Comparison of ENCODE assay signal across 18 mouse cellular contexts in the genomic region with DNA sequence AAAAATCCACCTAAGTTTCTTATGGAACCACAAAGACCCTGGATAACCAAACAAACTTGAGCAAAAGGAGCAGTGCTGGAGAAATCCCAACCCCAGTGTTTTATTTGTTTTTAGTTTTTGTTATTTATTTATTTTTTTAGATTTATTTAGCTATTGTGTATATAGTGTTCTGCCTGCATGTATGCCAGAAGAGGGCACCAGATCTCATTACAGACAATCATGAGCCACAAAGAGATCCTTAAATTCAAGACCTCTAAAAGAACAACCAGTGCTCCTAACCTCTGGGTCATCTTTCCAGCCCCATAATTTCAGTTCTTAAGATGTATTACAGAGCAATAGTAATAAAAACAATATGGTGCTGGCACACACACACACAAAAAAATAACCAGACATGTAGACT. TPM values are rescaled to one million over a fixed set of nuclear protein-coding genes. Genes with fewer than 3 reads are reported as not detected.
DNase-seq lines count a peak whose midpoint lies in the region; ATAC-seq and TF ChIP-seq lines count a peak whose summit lies in the region.
"Had no signal": no experiment of that assay in that cellular context is flagged by ENCODE, and none has a peak within 500 bp of the region (broad histone marks: within the 10 kb centered on the region; RNA-seq: fewer than 3 reads in every experiment).

No protein-coding gene starts in this region.

- peak; percentile 14 for DNase-seq in hindbrain, embryonic 14.5 days (ENCODE audit: low spot score)
- DNase-seq in hindbrain, embryonic 11.5 days (ENCODE audit: low spot score): no peak
- no peak for DNase-seq in lung, postnatal 0 days (ENCODE audit: low spot score)
- DNase-seq in lung, postnatal 25 days (ENCODE audit: low spot score): no peak
- DNase-seq in NIH3T3 (ENCODE audit: low read depth): peak; percentile 51
- DNase-seq in splenic B cell, adult 2 months (ENCODE audit: low read depth, low spot score): peak; percentile 12
- no peak for DNase-seq in spleen, postnatal 36 days (ENCODE audit: low spot score in 2 of 2)
- DNase-seq: cerebellum, adult 8-10 months; heart, postnatal 36 days; kidney, postnatal 10 days; right cerebral cortex, adult 18-20 months had no signal

- H3K4me3 ChIP-seq in hindbrain, embryonic 14.5 days (replicated peaks; ENCODE audit: low read length): no peak overlapping the region
- no peak overlapping the region for H3K4me3 ChIP-seq in hindbrain, embryonic 11.5 days (ENCODE audit: low read depth, low read length)
- no peak overlapping the region for H3K4me3 ChIP-seq in lung, postnatal 0 days (ENCODE audit: low read depth, low read length)
- H3K4me3 ChIP-seq: heart, embryonic 10.5 days; neural tube, embryonic 15.5 days had no signal

- no peaks in the 10 kb centered on the region for H3K4me1 ChIP-seq in hindbrain, embryonic 14.5 days (replicated peaks; ENCODE audit: control insufficient read depth, insufficient read depth, low read length)
- H3K4me1 ChIP-seq in hindbrain, embryonic 11.5 days (replicated peaks; ENCODE audit: control insufficient read depth, insufficient read depth, low read length): no peaks in the 10 kb centered on the region
- no peaks in the 10 kb centered on the region for H3K4me1 ChIP-seq in lung, postnatal 0 days (ENCODE audit: insufficient read depth, low read depth, low read length)
- H3K4me1 ChIP-seq: heart, embryonic 10.5 days; neural tube, embryonic 15.5 days had no signal

- no peaks in the 10 kb centered on the region for H3K9me3 ChIP-seq in hindbrain, embryonic 14.5 days (ENCODE audit: control insufficient read depth, low read length)
- H3K9me3 ChIP-seq in hindbrain, embryonic 11.5 days (ENCODE audit: control insufficient read depth, low read length): no peaks in the 10 kb centered on the region
- H3K9me3 ChIP-seq in lung, postnatal 0 days (ENCODE audit: low read length): no peaks in the 10 kb centered on the region
- H3K9me3 ChIP-seq: heart, embryonic 10.5 days; neural tube, embryonic 15.5 days had no signal

- no peak overlapping the region for H3K9ac ChIP-seq in hindbrain, embryonic 14.5 days
- H3K9ac ChIP-seq in hindbrain, embryonic 11.5 days (ENCODE audit: low read depth, low read length): no peak overlapping the region
- no peak overlapping the region for H3K9ac ChIP-seq in lung, postnatal 0 days (replicated peaks; ENCODE audit: low read depth)
- H3K9ac ChIP-seq: neural tube, embryonic 15.5 days had no signal

- no peaks in the 10 kb centered on the region for H3K27me3 ChIP-seq in hindbrain, embryonic 14.5 days (ENCODE audit: control insufficient read depth, insufficient read depth, low read length)
- no peaks in the 10 kb centered on the region for H3K27me3 ChIP-seq in hindbrain, embryonic 11.5 days (ENCODE audit: control insufficient read depth, insufficient read depth, low read length)
- H3K27me3 ChIP-seq in lung, postnatal 0 days (replicated peaks; ENCODE audit: insufficient read depth, low read length): no peaks in the 10 kb centered on the region
- H3K27me3 ChIP-seq in splenic B cell, adult 2 months (ENCODE audit: control insufficient read depth, insufficient read depth, low read length, poor library complexity, severe bottlenecking): no peaks in the 10 kb centered on the region
- H3K27me3 ChIP-seq: neural tube, embryonic 15.5 days had no signal

- H3K27ac ChIP-seq in hindbrain, embryonic 14.5 days: no peak overlapping the region
- no peak overlapping the region for H3K27ac ChIP-seq in hindbrain, embryonic 11.5 days (ENCODE audit: low read depth, low read length)
- H3K27ac ChIP-seq in lung, postnatal 0 days (ENCODE audit: low read length): no peak overlapping the region
- H3K27ac ChIP-seq: heart, embryonic 10.5 days; neural tube, embryonic 15.5 days had no signal

- TF ChIP-seq CTCF in lung, postnatal 0 days (IDR thresholded peaks at IDR 0.05): peak; percentile 25; the same call in 1 of the 2 replicates

- no peak for ATAC-seq in hindbrain, embryonic 14.5 days (ENCODE audit: low FRiP score)
- ATAC-seq in hindbrain, embryonic 11.5 days (ENCODE audit: low FRiP score): no peak
- no peak for ATAC-seq in lung, postnatal 0 days
- ATAC-seq: forebrain, embryonic 16.5 days had no signal

- no peak overlapping the region for H3K4me2 ChIP-seq in hindbrain, embryonic 14.5 days (replicated peaks)
- H3K4me2 ChIP-seq in hindbrain, embryonic 11.5 days (replicated peaks; ENCODE audit: low read depth, low read length): no peak overlapping the region
- H3K4me2 ChIP-seq in lung, postnatal 0 days (replicated peaks; ENCODE audit: low read depth, low read length): no peak overlapping the region
- H3K4me2 ChIP-seq: neural tube, embryonic 15.5 days had no signal

- TF ChIP-seq EP300 in lung, postnatal 0 days (IDR thresholded peaks at IDR 0.05): no peak

- no peaks in the 10 kb centered on the region for H3K36me3 ChIP-seq in hindbrain, embryonic 14.5 days (replicated peaks; ENCODE audit: control insufficient read depth, insufficient read depth)
- no peaks in the 10 kb centered on the region for H3K36me3 ChIP-seq in hindbrain, embryonic 11.5 days (ENCODE audit: control insufficient read depth, insufficient read depth, low read length)
- H3K36me3 ChIP-seq in lung, postnatal 0 days (ENCODE audit: insufficient read depth, low read length): no peaks in the 10 kb centered on the region
- H3K36me3 ChIP-seq in splenic B cell, adult 2 months (ENCODE audit: control insufficient read depth, insufficient read depth, low read length, poor library complexity, severe bottlenecking): no peaks in the 10 kb centered on the region
- H3K36me3 ChIP-seq: heart, embryonic 10.5 days; neural tube, embryonic 15.5 days had no signal

RNA-seq across cellular contexts. Expression of a gene that starts 26.5 kb away (rescaled TPM):
- not detected in 2 replicates for polyA plus RNA-seq in hindbrain, embryonic 14.5 days (2014; fragmentation: Nextera tagmentation; extraction: Ambion mirVana)
- not detected in 2 replicates for polyA plus RNA-seq in hindbrain, embryonic 11.5 days (2014; fragmentation: Nextera tagmentation; extraction: Ambion mirVana)
- polyA plus RNA-seq in lung, postnatal 0 days (2015; fragmentation: Nextera tagmentation; extraction: Ambion mirVana): not detected in 2 replicates
- polyA plus RNA-seq: forebrain, embryonic 16.5 days; heart, embryonic 10.5 days; intestine, embryonic 14.5 days; liver, adult 2 months; lung, embryonic 16.5 days; neural tube, embryonic 15.5 days; testis, adult 2 months had no signal

RNA-seq across cellular contexts. Expression of a gene that starts 54.5 kb away (rescaled TPM):
- not detected in 2 replicates for polyA plus RNA-seq in hindbrain, embryonic 14.5 days (2014; fragmentation: Nextera tagmentation; extraction: Ambion mirVana)
- polyA plus RNA-seq in hindbrain, embryonic 11.5 days (2014; fragmentation: Nextera tagmentation; extraction: Ambion mirVana): not detected in 2 replicates
- polyA plus RNA-seq in lung, postnatal 0 days (2015; fragmentation: Nextera tagmentation; extraction: Ambion mirVana): not detected in 2 replicates
- polyA plus RNA-seq: forebrain, embryonic 16.5 days; heart, embryonic 10.5 days; intestine, embryonic 14.5 days; liver, adult 2 months; lung, embryonic 16.5 days; neural tube, embryonic 15.5 days; testis, adult 2 months had no signal

RNA-seq across cellular contexts. Expression of a gene that starts 59.3 kb away (rescaled TPM):
- 71.2 and 83.5 TPM in 2 replicates for polyA plus RNA-seq in hindbrain, embryonic 14.5 days (2014; fragmentation: Nextera tagmentation; extraction: Ambion mirVana)
- 49.4 and 52.7 TPM in 2 replicates for polyA plus RNA-seq in hindbrain, embryonic 11.5 days (2014; fragmentation: Nextera tagmentation; extraction: Ambion mirVana)
- polyA plus RNA-seq in lung, postnatal 0 days (2015; fragmentation: Nextera tagmentation; extraction: Ambion mirVana): 77.1 and 82.5 TPM in 2 replicates

Comparison
In these comparisons a context has a peak if more than half of its experiments do, and no peak if none do; other contexts are left out.
1. DNase-seq: peak in hindbrain, embryonic 14.5 days (single experiment), NIH3T3 (single experiment) and splenic B cell, adult 2 months (single experiment); none in hindbrain, embryonic 11.5 days (single experiment), lung, postnatal 0 days (single experiment), lung, postnatal 25 days (single experiment) and spleen, postnatal 36 days (0 of 2).